Mouse (Mus musculus): ENCODE results near the gene Tbc1d22a.

- TF ChIP-seq CTCF (IDR thresholded peaks at IDR 0.05; ENCODE audit: control insufficient read depth, insufficient read depth, low read length) = no peak
- no peak for TF ChIP-seq POLR2A (IDR thresholded peaks at IDR 0.05; ENCODE audit: borderline replicate concordance, control insufficient read depth, low read depth, low read length)
Observed at GRCm38 (mm10) chr15:86449236-86449635, 235.0 kb downstream of the Tbc1d22a start.

Measured in bone marrow, adult 2 months (tissue).